Mouse (Mus musculus): ENCODE measurements around the gene Polr2e.

DNA sequence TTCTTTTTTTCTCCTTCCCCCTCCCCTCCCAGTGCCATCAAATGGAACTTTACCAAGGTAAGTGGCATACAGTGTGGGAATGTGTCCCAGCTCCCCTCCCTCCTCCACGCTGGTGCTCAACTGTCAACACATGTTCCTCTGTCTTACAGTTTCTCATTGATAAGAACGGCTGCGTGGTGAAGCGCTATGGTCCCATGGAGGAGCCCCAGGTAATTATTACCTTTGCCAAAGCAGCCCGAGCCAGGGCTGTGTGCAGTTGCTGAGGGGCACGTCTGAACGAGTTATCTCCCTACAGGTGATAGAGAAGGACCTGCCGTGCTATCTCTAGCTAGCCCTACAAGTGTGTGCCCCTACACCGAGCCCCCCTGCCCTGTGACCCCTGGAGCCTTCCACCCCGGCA, 16.3 kb upstream of the Polr2e start:
- no peak for TF ChIP-seq POLR2A (IDR thresholded peaks at IDR 0.05; ENCODE audit: borderline replicate concordance, extremely low read depth, insufficient read depth, insufficient read length, poor library complexity, severe bottlenecking)
- TF ChIP-seq CTCF (IDR thresholded peaks at IDR 0.05; ENCODE audit: borderline replicate concordance, extremely low read depth, insufficient read depth, insufficient read length): no peak
